Mouse (Mus musculus): Measurements from ENCODE around the gene Gm3893. TPM values are rescaled to one million over a fixed set of nuclear protein-coding genes. Genes with fewer than 3 reads are reported as not detected.
"Not testable (repeated sequence)": the region's sequence is repeated elsewhere in the genome, so short reads cannot be mapped to it uniquely, and the experiment has no call there.

Gene Gm3893
- total RNA-seq (2018; cell fraction: chromatin; rRNA removed): not detected
- not detected for total RNA-seq (2018; cell fraction: cytosol; rRNA removed)
- total RNA-seq (2018; cell fraction: nucleus; rRNA removed): not detected
- not detected in 3 replicates for polyA plus RNA-seq (2018)

DNA sequence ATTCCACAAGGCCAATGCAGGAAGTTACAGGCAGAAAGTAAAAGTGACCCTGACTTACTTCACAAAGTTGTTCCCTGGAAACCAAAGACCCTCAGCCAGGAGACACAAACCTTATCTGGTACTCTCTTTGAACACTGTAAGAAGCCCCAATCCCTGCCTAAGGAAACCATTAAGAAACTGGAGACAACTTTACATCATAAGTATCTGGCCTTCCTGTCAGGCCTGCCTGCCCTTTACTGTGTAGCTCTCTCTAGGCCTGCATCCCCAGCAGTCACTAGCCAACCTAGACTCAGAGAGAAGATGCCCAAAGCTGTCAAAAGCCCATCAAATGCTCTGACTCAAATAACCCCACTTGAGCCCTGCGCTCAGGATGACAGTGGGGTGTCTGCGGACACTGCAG lies at the start of gene Gm3893:
Gm3893 (plus strand) TSS at position 301 of the 400 bp plus-strand sequence.
- H3K27ac ChIP-seq; H3K36me3 ChIP-seq (ENCODE audit: inconsistent target); H3K4me3 ChIP-seq (ENCODE audit: inconsistent target); H3K79me2 ChIP-seq (ENCODE audit: inconsistent target): not testable (repeated sequence)
- no CpG with 5 or more reads among the region's 2 CpGs for WGBS (ENCODE audit: missing documents)

DNA sequence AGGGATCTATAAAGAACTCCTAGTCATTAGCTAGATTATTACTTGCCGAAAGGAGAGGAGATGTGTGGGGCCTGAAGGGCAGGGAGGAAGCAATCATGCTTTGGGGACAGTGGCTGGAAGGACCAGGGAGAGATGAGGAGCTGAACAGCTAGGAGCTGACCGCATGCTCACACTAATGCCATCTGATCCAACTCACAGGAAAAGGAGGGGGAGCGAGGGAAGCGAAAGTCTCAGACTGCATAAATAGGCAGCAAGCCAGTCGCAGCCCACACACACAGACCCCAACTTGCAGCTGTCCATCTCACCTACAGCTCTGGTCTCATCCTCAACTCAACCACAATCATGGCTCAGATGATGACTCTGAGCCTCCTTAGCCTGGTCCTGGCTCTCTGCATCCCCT lies 23.5 kb downstream of the Gm3893 start, which contains the start of gene Gm13304:
Gm13304 (plus strand) TSS at position 301 of the 400 bp plus-strand sequence.
- H3K36me3 ChIP-seq (ENCODE audit: inconsistent target); H3K27ac ChIP-seq; H3K4me3 ChIP-seq (ENCODE audit: inconsistent target); H3K79me2 ChIP-seq (ENCODE audit: inconsistent target): not testable (repeated sequence)
- no CpG with 5 or more reads among the region's 5 CpGs for WGBS (ENCODE audit: missing documents)

Other genes starting within 250 kb of the Gm3893 start
- not detected in 3 replicates for gene Gm21541, start 187.6 kb upstream of the Gm3893 start, polyA plus RNA-seq (2018)
- not detected in 3 replicates for gene Gm20878, start 149.6 kb upstream of the Gm3893 start, polyA plus RNA-seq (2018)
- not detected in 3 replicates for gene Fam205a4, start 125.1 kb upstream of the Gm3893 start, polyA plus RNA-seq (2018)
- gene Gm21093, start 56.5 kb upstream of the Gm3893 start, polyA plus RNA-seq (2018): not detected in 3 replicates
- not detected in 3 replicates for gene Gm13304, start 23.6 kb downstream of the Gm3893 start, polyA plus RNA-seq (2018)
- gene Gm13306, start 62.2 kb downstream of the Gm3893 start, polyA plus RNA-seq (2018): not detected in 3 replicates
- not detected in 3 replicates for gene Gm13305, start 77.4 kb downstream of the Gm3893 start, polyA plus RNA-seq (2018)
- not detected in 3 replicates for gene Gm10600, start 149.4 kb downstream of the Gm3893 start, polyA plus RNA-seq (2018)
- not detected in 3 replicates for gene Ccl21b, start 164.6 kb downstream of the Gm3893 start, polyA plus RNA-seq (2018)
- gene Gm21953, start 203.1 kb downstream of the Gm3893 start, polyA plus RNA-seq (2018): not detected in 3 replicates
- gene Fam205a3, start 227.1 kb downstream of the Gm3893 start, polyA plus RNA-seq (2018): not detected in 3 replicates